Comparison of ENCODE assay signal across 16 mouse cellular contexts in the genomic region with DNA sequence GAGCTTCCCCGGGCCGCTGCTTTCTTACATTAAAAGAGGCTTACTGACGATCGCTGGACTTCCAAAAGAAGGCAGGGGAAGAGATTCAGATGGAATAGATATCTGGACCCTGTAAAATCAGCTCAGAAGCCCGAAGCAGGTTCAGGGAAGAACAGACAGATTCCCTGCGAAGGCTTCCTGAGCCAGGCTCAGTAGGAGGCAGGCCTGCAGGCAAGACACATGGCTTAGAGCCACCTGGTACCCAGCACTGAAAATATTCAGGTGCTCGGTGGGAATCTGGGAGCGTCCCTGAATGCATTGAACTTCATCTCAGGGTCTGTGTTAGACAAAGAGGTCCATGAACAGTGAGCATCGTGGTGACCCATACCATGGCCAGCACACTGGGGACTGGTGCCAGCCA.
"Had no signal": no experiment of that assay in that cellular context is flagged by ENCODE, and none has a peak within 500 bp of the region (broad histone marks: within the 10 kb centered on the region; RNA-seq: fewer than 3 reads in every experiment).

No protein-coding gene starts in this region.

- H3K27ac ChIP-seq: kidney, postnatal 0 days; limb, embryonic 12.5 days; limb, embryonic 15.5 days; liver, embryonic 14.5 days; lung, embryonic 15.5 days; neural tube, embryonic 13.5 days had no signal

- DNase-seq: kidney, adult 9 months; kidney, postnatal 25 days; layer of hippocampus, postnatal 36 days; left cerebral cortex, postnatal 4 days; liver, postnatal 0 days; lung, postnatal 14 days; lung, postnatal 4 days; midbrain, embryonic 14.5 days; thymus, adult 18-20 months; thymus, postnatal 36 days had no signal

- ATAC-seq: liver, postnatal 0 days had no signal

- H3K4me3 ChIP-seq: limb, embryonic 12.5 days; limb, embryonic 15.5 days; lung, embryonic 15.5 days; neural tube, embryonic 13.5 days had no signal
